Mouse (Mus musculus) urinary bladder, postnatal 10 days (tissue): Measurements from ENCODE around the gene Cdkal1.

Source experiments
- DNase-seq: peaks from one replicate; pipeline ENCODE4 v3.0.0; 2022; ENCODE audit warnings: low spot score

The Cdkal1 gene

DNA sequence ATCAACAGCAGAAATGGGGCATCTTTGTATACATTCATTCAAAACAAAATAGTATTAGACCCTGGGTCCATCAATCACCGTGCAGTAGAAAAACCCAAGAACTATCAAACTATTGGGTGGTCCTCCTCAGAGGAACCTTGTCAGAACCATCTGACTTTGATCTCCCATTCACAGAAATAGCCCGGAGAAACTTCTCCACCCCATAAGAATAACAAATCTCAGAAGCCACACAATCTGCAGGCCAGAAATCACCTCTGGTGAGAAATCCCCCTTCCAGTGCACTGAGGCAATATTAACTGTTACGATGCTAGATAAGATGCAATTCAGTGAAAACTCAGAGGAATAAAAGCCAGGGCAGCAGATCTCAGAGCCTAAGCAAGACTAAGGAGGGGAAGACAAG, 275.5 kb downstream of the Cdkal1 start:
- no peak for DNase-seq

DNA sequence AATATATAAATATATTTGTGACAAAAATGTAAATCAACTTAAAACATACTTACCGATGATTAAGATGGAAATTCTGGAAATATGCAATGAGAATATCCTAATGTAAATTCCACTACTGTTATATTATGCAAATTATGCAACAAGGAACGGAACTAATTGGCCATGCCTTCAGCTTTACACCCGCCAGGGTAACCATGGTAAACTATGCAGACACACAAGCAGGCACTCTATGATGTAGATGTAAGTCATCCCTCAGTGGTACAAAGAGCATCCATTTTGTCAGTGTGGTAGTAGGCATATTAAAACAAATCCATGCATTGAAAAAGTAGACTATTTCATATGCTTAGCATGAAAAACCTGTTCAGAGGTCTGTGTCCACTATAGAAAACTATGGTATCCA, 276.9 kb downstream of the Cdkal1 start:
- no peak for DNase-seq

- DNase-seq, result no peak
Measured at GRCm38 (mm10) chr13:29574784-29575183, 280.7 kb downstream of the Cdkal1 start.

- DNase-seq, result no peak
Measured at GRCm38 (mm10) chr13:29572477-29572876, 283.0 kb downstream of the Cdkal1 start.

GRCm38 (mm10) chr13:29565710-29566109, 289.8 kb downstream of the Cdkal1 start:
- no peak for DNase-seq

GRCm38 (mm10) chr13:29559188-29559587, 296.3 kb downstream of the Cdkal1 start:
- no peak for DNase-seq

- DNase-seq, result no peak
Measured at GRCm38 (mm10) chr13:29555160-29555785, 300.2 kb downstream of the Cdkal1 start.

GRCm38 (mm10) chr13:29553792-29554191, 301.7 kb downstream of the Cdkal1 start:
- DNase-seq, result no peak

DNA sequence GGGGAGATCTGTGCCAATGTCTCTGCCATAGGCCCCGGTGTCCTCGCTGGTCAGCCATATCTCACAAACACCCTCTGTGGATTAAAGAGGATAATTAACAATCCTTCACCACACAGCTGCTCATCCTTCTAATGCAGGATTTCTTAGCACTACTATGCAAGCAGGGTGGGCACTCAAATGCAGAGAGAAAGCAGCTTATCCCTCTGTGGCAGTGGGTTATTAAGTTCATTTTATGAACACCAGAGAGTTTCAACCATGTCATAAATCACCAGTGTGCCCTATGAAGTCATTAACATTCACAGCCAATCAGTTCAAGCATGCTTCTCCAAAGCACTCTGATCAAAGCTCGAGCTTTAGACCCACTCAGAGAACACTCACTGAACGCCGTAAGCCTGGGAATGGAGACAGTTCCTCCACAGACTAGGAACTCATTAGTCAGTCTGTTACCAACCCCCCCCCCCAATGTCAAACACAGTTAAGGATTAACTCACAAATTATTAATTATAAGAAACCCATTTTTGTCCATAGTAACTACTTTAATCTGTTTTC, 303.1 kb downstream of the Cdkal1 start:
- no peak for DNase-seq

GRCm38 (mm10) chr13:29550886-29551285, 304.6 kb downstream of the Cdkal1 start:
- DNase-seq, result no peak

DNA sequence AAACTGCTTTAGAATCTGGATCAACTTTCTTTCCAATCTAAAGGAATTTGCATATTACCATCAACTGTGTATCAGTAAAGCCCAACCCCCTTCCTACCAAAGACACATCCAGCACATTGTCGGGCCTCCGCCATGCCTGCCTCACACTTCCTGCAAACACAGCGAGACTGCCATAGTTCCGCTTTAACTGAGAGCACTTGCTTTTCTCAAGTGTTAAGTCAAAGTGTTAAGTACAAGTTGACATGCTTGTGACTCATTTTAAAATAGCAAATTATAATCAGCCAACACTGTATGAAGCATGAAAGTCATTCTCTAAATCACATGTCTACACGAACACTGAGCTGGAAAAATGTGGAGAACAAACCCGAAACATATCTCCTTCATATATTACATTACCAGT, 305.3 kb downstream of the Cdkal1 start:
- no peak for DNase-seq

DNA sequence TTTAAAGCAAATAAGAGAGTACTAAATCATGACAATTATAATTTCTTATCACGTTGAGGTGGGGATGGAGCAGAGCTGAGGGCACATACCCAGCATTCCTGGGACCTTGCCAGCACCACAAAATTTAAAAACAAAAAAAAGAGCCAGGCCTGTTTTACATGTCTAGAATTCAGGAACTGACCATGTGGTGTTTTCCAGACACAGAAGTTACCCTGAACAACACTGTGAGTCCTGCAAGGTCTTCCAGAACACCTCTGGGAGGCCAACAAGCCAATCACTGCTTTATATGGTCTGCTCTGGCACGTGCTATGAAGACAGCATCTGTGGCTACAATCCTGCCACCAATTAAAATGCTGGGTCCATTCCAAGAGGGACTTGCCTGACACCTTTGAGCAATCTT, 305.7 kb downstream of the Cdkal1 start:
- DNase-seq, result no peak

DNA sequence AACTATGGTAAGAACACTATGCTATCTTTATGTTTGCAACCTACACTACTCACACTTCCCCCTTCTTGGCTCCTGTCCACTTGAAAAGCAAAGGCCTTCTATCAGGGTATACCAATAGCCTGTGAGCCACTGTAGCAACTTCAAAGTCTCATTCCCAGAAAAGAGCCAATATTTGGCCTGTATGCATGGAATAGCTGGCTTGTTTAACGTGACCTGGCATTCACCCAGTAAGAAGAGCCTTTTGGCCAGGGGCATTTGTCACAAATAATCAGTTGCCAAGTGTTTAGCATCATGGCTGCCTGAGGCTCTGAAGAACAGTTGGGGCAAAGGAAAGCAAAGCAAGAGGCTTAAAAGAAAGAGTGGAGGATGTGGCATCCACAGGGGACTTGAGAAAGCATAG, 317.6 kb downstream of the Cdkal1 start:
- DNase-seq, result no peak

- no peak for DNase-seq
Measured at GRCm38 (mm10) chr13:29533586-29533985, 321.9 kb downstream of the Cdkal1 start.

- DNase-seq, result no peak
Measured at GRCm38 (mm10) chr13:29528344-29528743, 327.1 kb downstream of the Cdkal1 start.

GRCm38 (mm10) chr13:29521321-29521720, 334.2 kb downstream of the Cdkal1 start:
- no peak for DNase-seq

DNA sequence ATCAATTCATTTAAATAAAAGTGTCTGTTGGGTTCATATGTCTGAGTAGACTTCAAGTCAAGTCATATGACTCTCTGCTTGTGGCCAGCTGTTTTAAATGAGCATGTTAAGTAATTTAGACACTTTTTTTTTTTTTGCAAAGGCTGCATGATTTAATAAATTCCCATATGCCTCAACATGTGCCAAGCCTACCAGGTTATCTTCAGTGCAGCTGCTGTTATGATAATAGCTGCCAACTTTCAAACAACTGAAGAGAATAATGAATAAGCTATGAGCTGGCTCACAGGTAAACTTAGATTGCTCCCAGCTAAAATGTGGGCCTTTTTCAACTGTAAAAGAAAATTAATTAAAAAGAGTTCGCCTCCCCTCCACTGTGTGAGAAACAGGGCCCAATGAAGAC, 341.4 kb downstream of the Cdkal1 start:
- DNase-seq, result no peak

GRCm38 (mm10) chr13:29504861-29505568, 350.5 kb downstream of the Cdkal1 start:
- DNase-seq, result no peak

DNA sequence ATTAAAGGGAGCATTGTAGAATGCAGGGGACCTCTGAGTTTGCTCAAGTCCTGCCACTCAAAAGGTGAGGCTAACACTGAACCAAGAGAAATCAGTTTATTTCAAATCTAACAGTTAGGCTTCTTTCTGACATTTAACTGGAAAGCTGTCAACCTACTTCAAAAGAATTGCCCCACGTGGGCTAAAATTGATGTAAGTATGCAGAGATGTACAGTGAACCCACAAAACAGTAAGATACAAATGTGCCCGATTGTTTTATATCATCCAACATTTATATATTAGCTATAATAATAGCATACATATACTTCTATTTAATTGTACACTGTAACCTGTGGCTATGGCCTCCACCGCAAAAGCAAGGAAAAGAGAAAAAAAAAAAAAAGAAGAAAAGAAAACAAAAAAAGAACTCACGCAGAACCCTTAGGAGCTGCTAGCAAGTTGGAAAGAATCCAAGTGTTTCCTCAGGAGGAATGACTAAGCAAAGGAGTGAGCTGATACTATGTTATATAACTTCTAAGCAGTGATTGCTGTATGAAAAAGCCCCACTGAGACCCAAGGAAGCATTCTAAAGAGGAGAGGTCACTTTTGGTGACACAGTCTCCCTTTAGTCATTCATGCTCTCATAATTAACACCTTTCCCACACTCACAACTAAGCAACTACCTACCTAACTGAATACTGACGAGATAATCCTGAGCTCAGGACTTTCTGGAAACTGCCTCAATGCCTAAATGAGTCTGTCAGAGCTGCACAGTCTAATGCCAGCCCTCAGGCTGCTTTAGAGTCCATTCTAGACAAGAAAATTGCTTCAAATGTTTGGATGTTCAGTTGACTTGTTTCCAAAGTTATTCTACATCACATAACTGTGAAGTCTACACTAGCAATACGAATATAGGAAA, 352.1 kb downstream of the Cdkal1 start:
- DNase-seq, result no peak

GRCm38 (mm10) chr13:29502481-29503146, 352.9 kb downstream of the Cdkal1 start:
- no peak for DNase-seq

DNA sequence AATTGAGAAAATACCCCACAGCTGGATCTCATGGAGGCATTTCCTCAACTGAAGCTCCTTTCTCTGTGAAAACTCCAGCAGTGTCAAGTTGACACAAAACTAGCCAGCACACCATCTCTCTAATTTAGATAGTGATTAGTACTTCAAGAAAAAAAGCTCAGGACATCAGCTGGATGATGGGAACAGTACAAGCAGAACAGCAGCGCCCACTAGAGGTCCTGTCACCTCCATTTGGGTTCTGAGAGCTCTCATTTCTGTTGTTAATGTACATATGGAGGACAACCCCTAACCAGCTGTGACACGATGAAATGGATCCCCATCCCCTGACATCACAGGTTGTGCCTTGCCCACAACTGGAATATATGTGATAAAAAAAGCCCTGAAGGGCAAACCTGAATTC, 354.3 kb downstream of the Cdkal1 start:
- DNase-seq, result no peak

- DNase-seq, result no peak
Measured at GRCm38 (mm10) chr13:29499750-29500149, 355.7 kb downstream of the Cdkal1 start.
